Mouse (Mus musculus) forebrain, embryonic 11.5 days (tissue): ENCODE data around the gene Cadm2. TPM values are rescaled to one million over a fixed set of nuclear protein-coding genes. Genes with fewer than 3 reads are reported as not detected.

Source experiments
- ATAC-seq: fragments of 200-750 bp; cut with Nextera tagmentation; replicated peaks from 2 replicates; pipeline ENCODE4 v1.8.0; 2017; ENCODE audit warnings: moderate TSS enrichment; ENCODE audit not compliant: low FRiP score
- DNase-seq: peaks from one replicate; pipeline ENCODE4 v3.0.0-alpha.2; 2017; ENCODE audit warnings: low spot score
- H3K27ac ChIP-seq: fragments of 300-500 bp; sonication (generic); 2 replicates; pipeline ENCODE4 v1.5.1; 2014; ENCODE audit warnings: low read depth, low read length
- H3K27me3 ChIP-seq: fragments of 300-500 bp; sonication (generic); 2 replicates; pipeline ENCODE4 v1.6.1; 2014; ENCODE audit warnings: mild to moderate bottlenecking, low read length, mixed read lengths; ENCODE audit not compliant: control insufficient read depth, insufficient read depth
- H3K36me3 ChIP-seq: fragments of 300-500 bp; sonication (generic); 2 replicates; pipeline ENCODE4 v1.6.1; 2014; ENCODE audit warnings: mild to moderate bottlenecking, low read length, moderate library complexity, mixed read lengths; ENCODE audit not compliant: control insufficient read depth, insufficient read depth
- H3K4me1 ChIP-seq: fragments of 300-500 bp; sonication (generic); replicated peaks from 2 replicates; pipeline ENCODE4 v1.6.1; 2014; ENCODE audit warnings: low read length, mixed read lengths; ENCODE audit not compliant: control insufficient read depth, insufficient read depth
- H3K4me2 ChIP-seq: fragments of 300-500 bp; sonication (generic); 2 replicates; pipeline ENCODE4 v1.6.1; 2014; ENCODE audit warnings: low read depth, mild to moderate bottlenecking, low read length, moderate library complexity, mixed read lengths; ENCODE audit not compliant: severe bottlenecking
- H3K4me3 ChIP-seq: fragments of 300-500 bp; sonication (generic); 2 replicates; pipeline ENCODE4 v1.5.1; 2014; ENCODE audit warnings: low read depth, low read length
- H3K9ac ChIP-seq: fragments of 300-500 bp; sonication (generic); 2 replicates; pipeline ENCODE4 v1.6.1; 2014; ENCODE audit warnings: low read length
- H3K9me3 ChIP-seq: fragments of 300-500 bp; sonication (generic); 2 replicates; pipeline ENCODE4 v1.6.1; 2016; ENCODE audit warnings: low read length, mixed read lengths; ENCODE audit not compliant: control insufficient read depth
- WGBS: fragments of 180-500 bp; shearing (Covaris S2); extraction: QIAGEN DNeasy Blood & Tissue Kit; methylation state at CpG from one replicate; pipeline ENCODE4 v1.1.7; 2014; 5-methylcytosine and 5-hydroxymethylcytosine counted together
- polyA plus RNA-seq: library from polyadenylated mRNA; unstranded; fragments of >200 nt; fragmentation: Nextera tagmentation; extraction: Ambion mirVana; gene quantifications from 2 replicates; pipeline ENCODE4 v1.2.1, GENCODE M21; 2014

Cadm2 gene
- 4.7 and 5.2 TPM in 2 replicates for polyA plus RNA-seq

GRCm38 (mm10) chr16:67620826-67621505, at the start of gene Cadm2:
Gene Cadm2, minus strand, starts transcription at chr16:67620908.
- Histone ChIP-seq H3K36me3 (no peaks in the 10 kb centered on the region), H3K9me3 (no peaks in the 10 kb centered on the region), H3K27ac (no peak within 1 kb of the TSS), H3K4me2 (peak within 1 kb of the TSS; percentile 79), H3K9ac (peak within 1 kb of the TSS; percentile 75), H3K4me1 (peaks cover 3% of the 10 kb centered on the region; the same call in 1 of the 2 replicates), H3K4me3 (peak within 1 kb of the TSS; percentile 67), H3K27me3 (peaks cover 3% of the 10 kb centered on the region; the same call in 1 of the 2 replicates)
- 2% methylated on average over 16 of the region's 35 CpGs for WGBS
- peak; percentile 97 for DNase-seq
- ATAC-seq: peak; percentile 99

GRCm38 (mm10) chr16:67646930-67647329, 26.2 kb upstream of the Cadm2 start:
- ATAC-seq: no peak
- no peak overlapping the region for H3K4me3 ChIP-seq
- H3K9ac ChIP-seq: no peak overlapping the region
- no peak overlapping the region for H3K4me2 ChIP-seq
- DNase-seq: no peak
- WGBS: 95% methylated on average over 3 of the region's 3 CpGs
- no peaks in the 10 kb centered on the region for H3K9me3 ChIP-seq
- H3K27ac ChIP-seq: no peak overlapping the region
- H3K36me3 ChIP-seq: no peaks in the 10 kb centered on the region
- H3K27me3 ChIP-seq: no peaks in the 10 kb centered on the region
- no peaks in the 10 kb centered on the region for H3K4me1 ChIP-seq

- Histone ChIP-seq H3K4me2 (no peak overlapping the region), H3K27me3 (no peaks in the 10 kb centered on the region), H3K4me1 (no peaks in the 10 kb centered on the region), H3K9ac (no peak overlapping the region), H3K27ac (no peak overlapping the region), H3K36me3 (no peaks in the 10 kb centered on the region), H3K9me3 (no peaks in the 10 kb centered on the region), H3K4me3 (no peak overlapping the region)
- ATAC-seq: no peak
- no peak for DNase-seq
- WGBS: 90% methylated on average over 4 of the region's 4 CpGs
These were observed 22.9 kb upstream of the Cadm2 start for GRCm38 (mm10) chr16:67643651-67644050.

GRCm38 (mm10) chr16:67619906-67620781, 564 bp downstream of the Cadm2 start:
- H3K27ac ChIP-seq: no peak overlapping the region
- under 1% methylated on average over 57 of the region's 61 CpGs for WGBS
- peaks cover 3% of the 10 kb centered on the region; the same call in 1 of the 2 replicates for H3K27me3 ChIP-seq
- ATAC-seq: peak; percentile 63
- H3K4me1 ChIP-seq: peaks cover 3% of the 10 kb centered on the region; the same call in 1 of the 2 replicates
- peak; percentile 86 for DNase-seq
- peak overlapping the region; percentile 79 for H3K4me2 ChIP-seq
- H3K36me3 ChIP-seq: no peaks in the 10 kb centered on the region
- H3K9ac ChIP-seq: peak overlapping the region; percentile 75
- H3K9me3 ChIP-seq: no peaks in the 10 kb centered on the region
- peak overlapping the region; percentile 67 for H3K4me3 ChIP-seq

GRCm38 (mm10) chr16:67619416-67619815, 1.3 kb downstream of the Cadm2 start:
- Histone ChIP-seq H3K4me3 (peak overlapping the region; percentile 67), H3K27ac (no peak overlapping the region), H3K36me3 (no peaks in the 10 kb centered on the region), H3K9ac (peak overlapping the region; percentile 75), H3K4me2 (peak overlapping the region; percentile 79), H3K27me3 (peaks cover 3% of the 10 kb centered on the region; the same call in 1 of the 2 replicates), H3K4me1 (peaks cover 3% of the 10 kb centered on the region; the same call in 1 of the 2 replicates), H3K9me3 (no peaks in the 10 kb centered on the region)
- ATAC-seq (no peak), DNase-seq (peak; percentile 60)
- under 1% methylated on average over 16 of the region's 16 CpGs for WGBS

GRCm38 (mm10) chr16:67618817-67619216, 1.9 kb downstream of the Cadm2 start:
- Histone ChIP-seq H3K36me3 (no peaks in the 10 kb centered on the region), H3K4me3 (peak overlapping the region; percentile 67), H3K4me1 (peaks cover 3% of the 10 kb centered on the region; the same call in 1 of the 2 replicates), H3K4me2 (peak overlapping the region; percentile 79), H3K9ac (peak overlapping the region; percentile 20; the same call in 1 of the 2 replicates), H3K9me3 (no peaks in the 10 kb centered on the region), H3K27ac (no peak overlapping the region), H3K27me3 (peaks cover 3% of the 10 kb centered on the region; the same call in 1 of the 2 replicates)
- ATAC-seq: no peak
- peak; percentile 43 for DNase-seq
- WGBS: 8% methylated on average over 13 of the region's 13 CpGs

- Histone ChIP-seq H3K36me3 (no peaks in the 10 kb centered on the region), H3K4me1 (peaks cover 3% of the 10 kb centered on the region; the same call in 1 of the 2 replicates), H3K27me3 (peaks cover 3% of the 10 kb centered on the region; the same call in 1 of the 2 replicates), H3K4me2 (peak overlapping the region; percentile 79), H3K9ac (peak overlapping the region; percentile 56), H3K9me3 (no peaks in the 10 kb centered on the region), H3K27ac (no peak overlapping the region), H3K4me3 (peak overlapping the region; percentile 38)
- DNase-seq (peak; percentile 69), ATAC-seq (no peak)
- 2% methylated on average over 24 of the region's 25 CpGs for WGBS
These were observed 2.9 kb downstream of the Cadm2 start for GRCm38 (mm10) chr16:67617811-67618210.

GRCm38 (mm10) chr16:67617256-67617655, 3.5 kb downstream of the Cadm2 start:
- H3K9ac ChIP-seq: no peak overlapping the region
- H3K9me3 ChIP-seq: no peaks in the 10 kb centered on the region
- peak overlapping the region; percentile 79; the same call in 1 of the 2 replicates for H3K4me2 ChIP-seq
- WGBS: 24% methylated on average over 1 of the region's 1 CpGs
- H3K4me3 ChIP-seq: no peak overlapping the region
- H3K27ac ChIP-seq: no peak overlapping the region
- DNase-seq (peak; percentile 46), ATAC-seq (no peak)
- H3K4me1 ChIP-seq: peaks cover 3% of the 10 kb centered on the region; the same call in 1 of the 2 replicates
- no peaks in the 10 kb centered on the region for H3K36me3 ChIP-seq
- H3K27me3 ChIP-seq: peaks cover 3% of the 10 kb centered on the region; the same call in 1 of the 2 replicates
